Mouse (Mus musculus): Measurements from ENCODE around the gene Dyrk3. TPM values are rescaled to one million over a fixed set of nuclear protein-coding genes. Genes with fewer than 3 reads are reported as not detected.

Gene Dyrk3
- polyA plus RNA-seq (2015; fragmentation: Nextera tagmentation; extraction: Ambion mirVana): 2.2 and 3.1 TPM in 2 replicates

DNA sequence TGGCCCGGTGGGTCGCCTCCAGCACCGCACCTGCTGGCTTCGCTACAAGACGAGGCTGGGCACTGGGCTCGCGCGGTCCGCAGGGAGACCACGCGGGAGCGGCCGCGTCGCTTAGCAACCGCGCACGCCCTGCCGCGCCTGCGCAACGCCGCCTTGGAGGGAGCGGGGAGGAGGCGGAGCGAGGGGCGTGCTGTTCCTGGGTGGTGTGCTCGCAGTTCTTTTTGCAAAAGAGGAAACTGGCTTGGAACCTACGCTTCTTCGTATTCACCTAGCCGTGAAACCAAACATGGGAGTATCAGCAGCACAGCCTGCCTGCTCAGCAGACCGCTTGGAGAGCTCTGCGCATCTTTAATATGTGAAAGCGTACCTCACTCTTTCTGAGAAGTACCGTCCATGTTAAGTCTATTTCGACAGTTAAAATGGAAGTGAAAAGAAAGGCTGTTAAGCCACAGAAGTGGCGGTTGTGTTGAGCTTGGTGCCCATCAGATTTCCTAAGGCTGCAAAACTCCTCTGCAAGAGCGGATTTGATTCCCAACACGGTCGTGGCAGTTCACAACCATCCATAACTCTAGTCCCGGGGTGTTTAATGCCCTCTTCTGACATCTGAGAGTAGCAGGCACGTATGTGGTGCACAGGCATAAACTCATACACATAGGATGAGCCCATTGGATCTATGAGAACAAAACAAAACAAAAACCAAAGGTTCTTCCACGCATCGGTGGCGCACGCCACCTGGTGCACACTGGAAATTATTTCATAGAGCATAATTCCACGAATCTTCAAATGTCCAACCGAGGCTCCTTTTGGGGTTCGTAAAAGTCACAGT, at the start of gene Dyrk3:
Gene Dyrk3, minus strand, starts transcription at position 150 of the 826 bp plus-strand sequence.
- Histone ChIP-seq H3K27ac (peak within 1 kb of the TSS; percentile 93), H3K4me3 (peak within 1 kb of the TSS; percentile 92), H3K9me3 (no peaks in the 10 kb centered on the region), H3K4me2 (peak within 1 kb of the TSS; percentile 92), H3K4me1 (0 out of 2 replicates have a peak, but pooled peaks cover 7% of the 10 kb centered on the region), H3K36me3 (no peaks in the 10 kb centered on the region), H3K27me3 (peaks cover 3% of the 10 kb centered on the region; the same call in 1 of the 2 replicates), H3K9ac (peak within 1 kb of the TSS; percentile 51)
- 3% methylated on average over 49 of the region's 49 CpGs for WGBS
- ATAC-seq (ENCODE audit: insufficient number of reproducible peaks, low FRiP score, low TSS enrichment, low read depth): peak; percentile 92

DNA sequence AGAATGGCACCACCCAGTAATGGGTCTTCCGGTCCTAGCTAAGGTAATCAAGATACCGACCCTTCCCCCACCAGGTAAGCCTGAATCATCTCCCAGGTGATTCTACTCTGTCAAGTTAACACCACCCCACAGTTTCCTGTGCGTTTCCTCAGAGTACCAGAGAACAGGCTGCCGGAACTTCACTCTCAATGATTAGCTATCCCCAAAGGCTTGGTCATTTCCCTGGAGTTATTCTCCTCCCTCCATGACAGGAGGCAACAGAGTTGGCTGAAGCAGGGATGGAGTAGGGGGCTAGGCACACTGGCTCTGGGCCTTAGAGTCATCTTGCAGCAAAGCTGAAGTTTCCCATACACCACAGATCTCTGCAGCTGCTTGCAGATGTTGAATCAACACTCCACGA, 49.7 kb upstream of the Dyrk3 start:
- no peaks in the 10 kb centered on the region for H3K27me3 ChIP-seq
- ATAC-seq (ENCODE audit: insufficient number of reproducible peaks, low FRiP score, low TSS enrichment, low read depth): no peak
- no peaks in the 10 kb centered on the region for H3K9me3 ChIP-seq
- no peak overlapping the region for H3K9ac ChIP-seq
- no peaks in the 10 kb centered on the region for H3K36me3 ChIP-seq
- no peak overlapping the region for H3K4me3 ChIP-seq
- H3K4me1 ChIP-seq: peaks cover 19% of the 10 kb centered on the region; the same call in 1 of the 2 replicates
- no peak overlapping the region for H3K4me2 ChIP-seq
- H3K27ac ChIP-seq: no peak overlapping the region
- 88% methylated on average over 5 of the region's 5 CpGs for WGBS

DNA sequence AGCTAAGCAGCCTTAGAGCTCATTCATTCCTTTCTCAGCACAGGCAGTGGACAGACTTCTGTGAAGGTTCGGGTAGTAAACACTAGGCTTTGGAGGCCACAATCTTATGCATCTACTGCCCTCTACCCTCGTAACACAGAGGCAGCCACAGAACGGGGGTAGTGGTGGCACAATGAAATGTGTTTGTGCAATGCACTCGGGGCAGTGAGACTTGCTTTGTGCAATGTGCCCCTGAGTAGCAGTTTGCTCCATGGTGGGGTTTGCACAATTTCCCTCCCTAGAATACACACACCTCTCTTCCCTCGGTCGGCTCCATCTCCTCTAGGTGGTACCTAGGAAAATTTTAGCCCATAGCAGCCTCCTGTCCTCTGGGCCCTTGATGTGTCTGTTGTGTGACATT, 48.9 kb upstream of the Dyrk3 start:
- ATAC-seq (ENCODE audit: insufficient number of reproducible peaks, low FRiP score, low TSS enrichment, low read depth): no peak
- no peak overlapping the region for H3K27ac ChIP-seq
- no peaks in the 10 kb centered on the region for H3K36me3 ChIP-seq
- H3K9me3 ChIP-seq: no peaks in the 10 kb centered on the region
- 70% methylated on average over 6 of the region's 6 CpGs for WGBS
- no peak overlapping the region for H3K4me3 ChIP-seq
- H3K9ac ChIP-seq: no peak overlapping the region
- no peak overlapping the region for H3K4me2 ChIP-seq
- no peaks in the 10 kb centered on the region for H3K27me3 ChIP-seq
- H3K4me1 ChIP-seq: peaks cover 19% of the 10 kb centered on the region; the same call in 1 of the 2 replicates

DNA sequence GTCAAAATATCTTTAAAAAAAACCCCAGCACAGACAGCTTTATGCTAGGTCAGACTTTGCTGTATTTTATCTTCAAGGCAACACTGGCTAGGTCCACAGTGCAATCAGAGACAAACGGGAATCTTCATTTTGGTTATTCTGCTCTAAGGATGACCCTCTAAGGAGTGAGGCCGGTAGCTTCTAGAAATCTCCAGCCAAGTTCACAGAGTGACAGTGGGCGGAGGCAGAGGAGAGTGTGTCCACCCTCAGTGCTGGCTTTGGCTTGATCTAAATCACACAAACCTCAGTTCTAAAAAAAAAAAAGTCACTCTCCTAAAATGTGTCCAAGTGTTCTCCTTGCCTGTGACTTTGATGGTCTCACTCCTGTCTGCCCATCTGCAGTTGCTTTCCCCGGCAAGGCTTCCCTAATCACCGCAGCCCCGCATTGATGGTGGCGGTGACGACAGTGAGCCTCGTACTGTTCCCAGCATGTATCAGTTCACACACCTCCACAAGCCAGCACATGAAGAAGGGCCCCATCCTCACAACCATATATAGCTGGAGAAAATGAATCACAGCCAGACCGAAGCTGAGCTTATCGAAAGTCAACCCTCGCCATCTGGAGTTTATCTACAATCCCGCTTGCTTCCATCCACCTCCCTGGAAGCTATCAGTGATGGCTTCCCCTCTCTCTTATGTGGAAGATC, 47.8 kb upstream of the Dyrk3 start:
- 66% methylated on average over 13 of the region's 13 CpGs for WGBS
- no peak for ATAC-seq (ENCODE audit: insufficient number of reproducible peaks, low FRiP score, low TSS enrichment, low read depth)
- H3K27ac ChIP-seq: no peak overlapping the region

DNA sequence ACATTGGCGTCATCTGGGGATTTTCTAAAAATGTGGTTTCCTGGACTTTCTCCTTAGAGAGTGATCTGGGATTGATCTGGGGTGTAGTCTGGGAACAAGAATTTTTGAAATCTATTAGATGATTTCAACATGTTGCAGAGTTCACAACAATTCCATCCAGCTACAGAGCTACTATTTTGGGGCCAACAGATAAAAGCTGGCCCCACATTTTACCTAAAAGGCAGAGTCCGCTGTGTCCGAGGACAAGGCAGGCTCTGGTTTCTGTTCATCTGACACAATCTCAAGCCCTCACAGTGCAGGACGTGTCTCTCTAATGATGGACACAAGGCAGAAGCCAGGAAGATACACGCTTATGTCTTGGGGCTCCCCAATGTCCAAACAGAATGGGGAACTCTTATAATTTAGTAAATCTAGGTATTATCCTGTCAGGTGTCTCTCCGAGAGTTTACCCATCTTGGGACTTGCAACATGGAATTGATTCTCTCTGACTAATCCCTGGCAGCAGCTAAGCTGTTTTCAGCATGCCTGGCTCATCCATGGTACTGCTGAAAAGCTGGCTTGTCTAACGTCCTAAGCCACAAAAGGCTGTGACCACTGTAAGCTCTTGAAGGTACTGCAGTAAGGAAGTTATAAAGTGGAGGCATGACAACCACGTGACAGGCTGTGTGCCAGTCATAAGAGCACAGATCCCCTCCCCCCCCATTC, 47.0 kb upstream of the Dyrk3 start:
- Histone ChIP-seq H3K4me3 (no peak overlapping the region), H3K4me2 (no peak overlapping the region), H3K27ac (peak overlapping the region; percentile 33), H3K9me3 (no peaks in the 10 kb centered on the region), H3K9ac (no peak overlapping the region), H3K36me3 (0 out of 2 replicates have a peak, but pooled peaks cover 7% of the 10 kb centered on the region), H3K4me1 (peaks cover 19% of the 10 kb centered on the region; the same call in 1 of the 2 replicates), H3K27me3 (no peaks in the 10 kb centered on the region)
- 61% methylated on average over 8 of the region's 8 CpGs for WGBS
- ATAC-seq (ENCODE audit: insufficient number of reproducible peaks, low FRiP score, low TSS enrichment, low read depth): no peak

More for the DNA sequence above, 47.8 kb upstream of the Dyrk3 start:
- Histone ChIP-seq H3K9me3 (no peaks in the 10 kb centered on the region), H3K36me3 (0 out of 2 replicates have a peak, but pooled peaks cover 5% of the 10 kb centered on the region), H3K9ac (no peak overlapping the region), H3K4me2 (no peak overlapping the region), H3K4me3 (no peak overlapping the region), H3K4me1 (peaks cover 19% of the 10 kb centered on the region; the same call in 1 of the 2 replicates), H3K27me3 (no peaks in the 10 kb centered on the region)

DNA sequence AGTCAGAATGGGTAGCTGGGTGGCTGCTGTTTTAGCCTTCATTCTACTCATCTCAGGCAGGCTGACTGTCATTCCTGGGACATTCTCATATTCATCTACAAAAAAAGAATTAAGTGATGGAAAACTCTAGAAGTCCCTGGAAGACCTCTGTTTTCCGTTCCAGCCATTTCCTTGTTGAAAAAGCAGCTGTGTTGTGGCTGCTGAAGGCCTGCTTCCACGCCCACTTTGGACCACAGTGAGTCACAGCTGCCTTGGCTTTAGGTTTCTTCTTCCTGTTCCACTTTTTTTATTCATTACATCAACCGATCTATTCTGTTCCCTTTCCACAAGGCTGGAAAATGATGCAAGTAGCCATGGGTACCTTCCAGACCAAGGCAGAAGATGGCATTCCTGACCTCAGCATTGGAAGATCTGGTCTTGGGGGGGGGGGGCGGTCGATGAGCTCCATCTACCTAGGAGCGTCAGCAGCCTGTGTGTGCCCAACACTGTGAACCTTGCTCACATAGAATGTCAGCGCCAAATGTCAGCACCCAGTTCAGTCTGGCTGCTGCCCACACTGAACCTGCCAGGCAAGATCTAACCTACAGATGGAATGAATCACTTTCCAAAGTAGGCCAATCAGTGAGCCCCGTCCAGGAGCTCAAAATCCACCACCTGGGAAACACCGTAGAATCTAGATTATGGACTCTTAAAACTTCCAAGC, 46.3 kb upstream of the Dyrk3 start:
- Histone ChIP-seq H3K4me3 (no peak overlapping the region), H3K9ac (no peak overlapping the region), H3K27me3 (no peaks in the 10 kb centered on the region), H3K4me1 (peaks cover 19% of the 10 kb centered on the region; the same call in 1 of the 2 replicates), H3K27ac (peak overlapping the region; percentile 77), H3K36me3 (peaks cover 10% of the 10 kb centered on the region), H3K4me2 (no peak overlapping the region), H3K9me3 (no peaks in the 10 kb centered on the region)
- 52% methylated on average over 9 of the region's 9 CpGs for WGBS
- ATAC-seq (ENCODE audit: insufficient number of reproducible peaks, low FRiP score, low TSS enrichment, low read depth): no peak

DNA sequence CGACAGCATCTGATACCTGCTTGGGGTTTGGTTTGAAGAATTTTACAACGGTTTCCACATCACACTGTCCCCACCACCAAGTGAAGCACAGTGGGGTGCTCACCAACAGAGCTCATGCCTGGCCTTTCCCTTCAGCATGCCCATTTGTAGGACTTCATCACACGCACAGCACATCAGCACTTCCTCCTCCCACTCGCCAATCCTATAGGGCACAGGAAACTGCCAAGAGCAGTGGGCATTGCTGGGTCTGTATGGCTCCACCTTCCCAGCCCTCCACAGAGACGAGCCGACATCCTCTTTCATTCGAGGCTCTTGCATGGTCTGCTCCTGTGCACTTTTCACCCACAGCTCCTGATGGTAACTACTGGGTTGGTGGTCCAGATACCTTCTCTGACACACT, 45.1 kb upstream of the Dyrk3 start:
- 86% methylated on average over 7 of the region's 7 CpGs for WGBS
- Histone ChIP-seq H3K4me3 (no peak overlapping the region), H3K36me3 (peaks cover 17% of the 10 kb centered on the region), H3K27me3 (no peaks in the 10 kb centered on the region), H3K27ac (no peak overlapping the region), H3K4me1 (peaks cover 19% of the 10 kb centered on the region; the same call in 1 of the 2 replicates), H3K9ac (no peak overlapping the region), H3K9me3 (no peaks in the 10 kb centered on the region), H3K4me2 (no peak overlapping the region)
- no peak for ATAC-seq (ENCODE audit: insufficient number of reproducible peaks, low FRiP score, low TSS enrichment, low read depth)

DNA sequence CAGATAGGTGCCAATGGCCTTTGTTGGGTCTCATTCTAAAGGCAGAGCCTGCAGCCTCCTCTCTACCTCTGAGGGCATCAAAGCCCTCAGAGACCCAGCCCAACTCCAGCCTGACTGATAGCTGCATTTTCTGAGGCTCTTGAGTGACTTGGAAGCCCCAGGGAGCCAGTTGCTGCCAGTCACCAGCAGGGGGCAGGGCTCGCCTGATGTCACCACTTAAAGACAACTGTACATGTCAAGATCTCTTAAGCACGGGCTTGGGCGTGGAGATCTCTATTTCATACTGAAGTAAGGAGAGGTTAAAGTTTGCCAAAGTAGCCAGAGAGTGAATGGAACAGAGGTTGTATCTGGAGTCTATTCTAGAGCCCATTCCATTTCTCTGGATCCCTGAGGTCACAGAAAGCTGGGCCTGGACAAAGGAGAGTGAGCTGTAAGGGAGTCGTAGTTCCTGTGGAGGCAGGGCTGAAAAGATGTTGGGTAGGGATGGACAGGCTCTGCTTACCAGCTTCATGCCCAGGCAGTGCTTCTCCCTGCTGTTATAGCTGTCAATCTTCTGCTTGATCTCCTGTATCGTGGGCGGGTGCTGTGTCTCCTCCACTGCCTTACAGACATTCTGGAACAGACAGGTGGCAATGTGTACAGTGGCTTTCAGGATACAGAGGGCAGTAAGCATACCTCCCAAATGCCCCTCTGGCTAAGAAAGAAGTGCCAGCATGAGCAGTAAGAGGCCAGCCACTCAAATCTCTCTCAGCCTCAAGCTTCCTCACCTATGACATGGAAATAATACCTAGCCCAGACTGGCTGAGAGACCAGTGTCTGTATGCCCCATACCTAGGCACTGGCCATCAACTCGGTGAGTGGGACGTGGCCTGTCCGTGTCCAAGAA, 43.7 kb upstream of the Dyrk3 start:
- H3K36me3 ChIP-seq: peaks cover 31% of the 10 kb centered on the region
- H3K9ac ChIP-seq: no peak overlapping the region
- H3K27me3 ChIP-seq: no peaks in the 10 kb centered on the region
- no peak for ATAC-seq (ENCODE audit: insufficient number of reproducible peaks, low FRiP score, low TSS enrichment, low read depth)
- no peak overlapping the region for H3K4me3 ChIP-seq
- H3K9me3 ChIP-seq: no peaks in the 10 kb centered on the region
- no peak overlapping the region for H3K4me2 ChIP-seq
- H3K27ac ChIP-seq: no peak overlapping the region
- H3K4me1 ChIP-seq: peaks cover 19% of the 10 kb centered on the region; the same call in 1 of the 2 replicates
- WGBS: 64% methylated on average over 9 of the region's 9 CpGs

DNA sequence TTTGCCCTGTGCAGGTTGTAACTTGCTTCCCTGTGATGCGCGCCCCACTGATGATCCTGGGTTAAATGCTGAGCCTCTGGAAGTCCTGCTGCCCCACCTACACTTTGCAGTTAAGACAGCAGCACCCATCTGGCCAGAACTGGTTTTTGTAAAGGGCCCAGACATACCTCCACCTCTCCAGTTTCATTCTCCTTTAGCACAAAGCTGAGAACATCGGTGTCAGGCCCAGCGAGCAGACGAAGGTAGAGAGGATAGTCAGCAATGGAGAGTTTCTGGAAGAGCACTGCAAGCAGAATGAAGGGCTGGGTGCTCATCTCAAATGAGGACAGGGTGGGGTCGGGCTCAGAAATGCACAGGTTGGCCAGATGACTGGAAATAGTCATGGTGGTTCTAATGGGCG, 42.2 kb upstream of the Dyrk3 start:
- Histone ChIP-seq H3K27ac (0 out of 2 replicates have a peak overlapping the region, but pooled peaks have one; percentile 24), H3K4me2 (no peak overlapping the region), H3K9ac (no peak overlapping the region), H3K9me3 (no peaks in the 10 kb centered on the region), H3K27me3 (no peaks in the 10 kb centered on the region), H3K36me3 (peaks cover 46% of the 10 kb centered on the region), H3K4me1 (peaks cover 13% of the 10 kb centered on the region; the same call in 1 of the 2 replicates), H3K4me3 (no peak overlapping the region)
- 88% methylated on average over 7 of the region's 7 CpGs for WGBS
- ATAC-seq (ENCODE audit: insufficient number of reproducible peaks, low FRiP score, low TSS enrichment, low read depth): no peak

DNA sequence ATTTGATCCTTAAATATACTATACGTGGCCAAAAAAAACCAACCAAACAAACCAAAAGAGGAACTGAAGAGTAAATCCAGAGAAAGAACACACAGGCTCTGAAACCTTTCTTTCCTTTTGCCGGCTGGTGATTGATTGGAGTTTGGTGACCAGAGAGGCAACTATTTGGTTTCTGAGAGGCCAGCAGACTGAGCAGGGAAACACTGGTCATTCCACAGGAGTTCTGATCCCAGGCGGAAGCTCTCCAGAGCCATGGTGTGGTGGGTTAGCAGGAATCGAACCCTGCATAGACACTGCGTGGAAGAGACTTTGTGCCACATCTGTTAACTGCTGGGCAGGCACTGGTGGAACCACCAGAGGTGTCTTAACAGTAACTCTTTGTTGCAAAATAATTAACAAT, 39.9 kb upstream of the Dyrk3 start:
- 70% methylated on average over 5 of the region's 5 CpGs for WGBS
- no peak overlapping the region for H3K4me3 ChIP-seq

More for the DNA sequence above, 39.9 kb upstream of the Dyrk3 start:
- H3K9ac ChIP-seq: no peak overlapping the region
- H3K9me3 ChIP-seq: no peaks in the 10 kb centered on the region
- H3K27me3 ChIP-seq: no peaks in the 10 kb centered on the region
- ATAC-seq (ENCODE audit: insufficient number of reproducible peaks, low FRiP score, low TSS enrichment, low read depth): no peak
- H3K27ac ChIP-seq: no peak overlapping the region
- no peak overlapping the region for H3K4me2 ChIP-seq
- H3K4me1 ChIP-seq: no peaks in the 10 kb centered on the region
- H3K36me3 ChIP-seq: peaks cover 69% of the 10 kb centered on the region

Data from limb, embryonic 15.5 days (tissue).